Mouse (Mus musculus): ENCODE measurements around the gene Galnt16.

DNA sequence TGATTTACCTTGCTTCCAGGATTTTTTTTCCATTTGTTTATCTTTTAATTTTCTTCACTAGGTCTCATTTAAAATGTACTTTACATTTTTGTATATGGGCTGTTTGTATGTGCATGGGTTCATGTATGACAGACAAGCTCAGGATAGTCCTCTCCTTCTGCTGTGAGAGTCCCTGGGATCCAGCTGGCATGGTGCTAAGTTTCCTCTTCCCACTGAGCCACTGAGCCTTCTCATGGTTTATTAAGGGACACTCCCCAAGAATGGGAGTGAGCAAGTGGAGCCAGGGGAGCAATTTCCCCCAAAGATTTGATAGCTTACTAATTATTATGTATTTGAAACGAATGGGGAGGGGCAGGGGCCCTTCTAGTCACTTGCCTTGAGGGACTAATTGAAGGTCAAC, 17.6 kb upstream of the Galnt16 start:
- TF ChIP-seq MAFK (IDR thresholded peaks at IDR 0.05; ENCODE audit: insufficient read depth, low read depth, low read length) (no peak), CHD2 (IDR thresholded peaks at IDR 0.05; ENCODE audit: low read depth, low read length) (no peak)

Data from ES-E14 (cell line).